Mouse (Mus musculus) adrenal gland, adult 10 weeks (tissue): ENCODE data around the gene Urm1. TPM values are rescaled to one million over a fixed set of nuclear protein-coding genes. Genes with fewer than 3 reads are reported as not detected.

Experiments
- polyA plus RNA-seq: library from polyadenylated mRNA; stranded (reverse); fragments of 350-450 nt; fragmentation: Illumina TruSeq; extraction: RNeasy Lipid Tissue Mini Kit (QIAGEN cat#74804); gene quantifications from one replicate; pipeline ENCODE4 v1.2.3, GENCODE M21; 2014; ENCODE audit warnings: low read depth, low replicate concordance

The Urm1 gene
- polyA plus RNA-seq, result 7.3 TPM

DNA sequence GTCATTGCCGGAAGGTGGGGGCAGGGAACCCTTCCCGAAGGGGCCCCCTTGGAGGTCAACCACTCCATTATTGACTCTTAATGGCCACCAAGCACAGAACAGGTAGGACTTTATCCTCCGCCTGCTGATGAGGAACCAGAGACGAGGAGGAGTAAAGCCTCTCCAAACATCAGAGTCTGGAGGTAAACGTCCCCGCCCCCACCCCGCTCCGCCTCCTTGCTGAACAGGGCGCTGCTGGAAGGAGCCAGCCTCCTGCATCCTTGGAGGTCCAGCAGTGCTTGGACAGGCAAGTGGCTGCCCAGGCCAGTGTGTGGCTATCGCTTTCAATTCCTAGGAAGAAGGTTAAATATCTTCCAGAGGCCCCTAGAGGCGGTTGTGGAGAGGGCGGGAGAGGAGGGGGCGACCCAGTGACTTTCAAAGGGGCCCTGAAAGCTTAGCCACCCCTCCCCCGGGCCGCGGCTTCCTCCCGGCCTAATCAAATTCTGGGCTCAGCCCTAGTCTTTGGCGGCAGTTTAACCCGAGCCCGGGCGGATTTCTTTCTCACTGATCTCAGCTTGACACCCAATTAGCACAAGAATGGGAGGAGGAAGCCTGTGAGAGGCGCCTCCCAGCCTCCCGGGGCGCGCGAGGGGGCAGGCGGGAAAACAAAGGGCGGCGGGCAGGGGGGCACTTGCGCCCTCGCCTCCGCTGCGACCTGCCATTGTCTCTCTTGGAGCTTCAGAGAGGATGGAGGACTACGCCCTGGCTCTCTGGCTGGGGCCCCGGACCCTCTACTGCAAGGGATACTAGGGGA is at the start of gene Urm1:
TSS of gene Urm1 (plus strand) at position 51 of the 793 bp plus-strand sequence.

DNA sequence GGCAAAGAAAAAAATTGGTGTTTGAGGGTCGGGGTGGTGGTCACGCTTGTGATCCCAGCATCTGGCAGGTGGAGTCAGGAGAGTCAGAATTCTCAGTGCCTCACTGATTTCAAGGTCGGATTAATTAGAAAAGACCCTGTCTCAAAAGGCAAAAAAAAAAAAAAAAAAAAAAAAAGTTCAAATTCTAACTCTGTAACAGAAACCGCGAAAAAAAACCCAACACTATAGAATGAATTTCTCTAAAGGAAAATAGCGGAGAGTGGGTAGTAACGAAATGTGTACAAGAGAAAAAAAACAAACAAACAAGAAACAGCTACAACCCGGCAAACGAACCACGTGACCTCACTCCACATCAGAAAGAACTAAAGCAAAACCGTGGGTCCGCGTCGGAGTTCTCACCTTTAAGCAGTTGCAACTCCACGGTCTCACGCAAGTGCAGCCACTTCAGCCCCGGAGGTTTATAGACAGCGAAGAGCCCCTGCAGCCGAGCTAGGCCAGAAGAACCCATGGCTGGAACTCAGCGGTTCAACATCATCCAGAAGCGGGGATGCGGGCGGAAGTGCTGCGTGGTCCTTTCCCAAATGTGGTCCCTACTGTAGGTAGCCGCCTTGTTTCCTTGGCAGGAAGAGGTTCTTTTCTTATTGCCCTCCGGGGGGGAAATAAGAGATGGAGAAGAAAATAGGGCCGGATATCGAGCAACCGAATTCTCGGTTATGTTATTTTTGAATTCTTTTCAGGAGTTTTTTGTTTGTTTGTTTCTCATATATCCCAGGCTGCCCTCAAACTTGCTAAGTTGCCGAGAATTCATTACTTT is 32.6 kb upstream of the Urm1 start, which contains the start of gene Coq4:
TSS of gene Coq4 (plus strand) at position 390 of the 814 bp plus-strand sequence.

DNA sequence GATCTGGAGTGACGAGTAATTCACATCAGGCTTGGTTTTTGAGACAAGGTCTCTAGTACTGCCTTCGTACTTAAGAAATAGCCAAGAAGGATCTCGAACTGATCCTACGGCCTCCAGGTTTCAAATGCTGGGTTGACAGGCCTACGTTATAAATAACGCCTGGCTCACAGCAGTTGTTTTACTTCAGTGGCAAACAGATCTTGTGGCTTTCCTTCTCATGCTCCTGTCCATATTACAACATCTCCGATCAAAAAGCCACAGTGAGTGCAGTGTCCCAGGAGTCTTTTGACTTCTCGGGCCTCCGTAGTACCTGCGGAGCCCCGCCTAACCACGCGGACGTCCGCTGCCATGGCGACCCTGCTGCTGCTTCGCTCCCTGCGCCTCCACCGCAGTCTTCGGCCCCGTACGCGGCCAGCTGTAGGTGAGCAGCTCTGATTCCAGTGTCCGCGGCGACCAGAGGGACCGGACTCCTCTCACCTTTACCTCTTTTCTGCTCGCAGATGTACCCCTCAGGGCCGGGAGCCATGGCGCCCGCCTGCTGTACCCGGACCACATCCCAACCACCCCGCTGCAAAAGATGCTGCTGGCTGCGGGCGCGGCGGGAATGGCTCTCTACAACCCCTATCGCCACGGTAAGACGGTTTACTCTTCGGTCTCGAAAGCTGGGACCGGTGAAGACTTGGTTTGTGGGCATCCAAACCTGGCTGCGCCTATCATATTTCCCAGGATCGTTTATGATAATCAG is 31.8 kb upstream of the Urm1 start, which contains the start of gene Trub2:
TSS of gene Trub2 (minus strand) at position 566 of the 745 bp plus-strand sequence.

DNA sequence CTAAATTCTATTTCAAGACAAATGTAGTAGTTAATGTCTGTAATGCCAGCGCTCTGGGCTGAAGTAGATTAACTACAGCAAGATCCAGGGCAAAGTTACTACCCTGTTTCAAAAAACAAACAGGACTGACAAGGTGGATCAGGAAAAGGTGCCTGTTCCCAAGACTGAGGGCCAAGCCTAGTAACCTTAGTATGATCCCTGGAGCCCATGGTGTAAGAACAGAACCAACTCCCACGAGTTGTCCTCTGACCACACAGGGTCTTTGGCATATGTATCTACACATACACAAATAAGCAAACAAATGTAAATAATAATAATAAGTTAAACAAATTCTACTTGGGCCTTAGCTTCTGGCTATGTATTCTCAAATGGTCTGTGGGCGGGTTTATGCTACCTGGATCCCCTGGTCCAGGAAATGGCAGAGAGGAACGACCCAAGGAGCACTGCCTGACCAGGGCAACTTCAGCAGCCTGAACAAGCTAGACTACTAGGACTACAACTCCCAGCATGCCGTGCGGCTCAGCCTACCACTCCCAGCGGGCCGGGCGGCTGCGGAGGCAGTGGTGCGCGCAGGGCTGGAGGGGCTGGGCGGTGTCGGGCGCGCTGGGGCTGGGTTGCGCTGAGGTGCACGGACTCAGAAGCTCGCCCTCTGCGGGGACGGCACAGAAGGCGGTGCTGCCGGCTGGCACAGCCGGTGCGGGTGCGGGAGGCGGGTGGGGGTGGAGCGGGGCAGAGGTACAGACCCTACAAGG is 17.6 kb upstream of the Urm1 start, which contains the start of gene Slc27a4:
TSS of gene Slc27a4 (plus strand) at position 560 of the 752 bp plus-strand sequence.

DNA sequence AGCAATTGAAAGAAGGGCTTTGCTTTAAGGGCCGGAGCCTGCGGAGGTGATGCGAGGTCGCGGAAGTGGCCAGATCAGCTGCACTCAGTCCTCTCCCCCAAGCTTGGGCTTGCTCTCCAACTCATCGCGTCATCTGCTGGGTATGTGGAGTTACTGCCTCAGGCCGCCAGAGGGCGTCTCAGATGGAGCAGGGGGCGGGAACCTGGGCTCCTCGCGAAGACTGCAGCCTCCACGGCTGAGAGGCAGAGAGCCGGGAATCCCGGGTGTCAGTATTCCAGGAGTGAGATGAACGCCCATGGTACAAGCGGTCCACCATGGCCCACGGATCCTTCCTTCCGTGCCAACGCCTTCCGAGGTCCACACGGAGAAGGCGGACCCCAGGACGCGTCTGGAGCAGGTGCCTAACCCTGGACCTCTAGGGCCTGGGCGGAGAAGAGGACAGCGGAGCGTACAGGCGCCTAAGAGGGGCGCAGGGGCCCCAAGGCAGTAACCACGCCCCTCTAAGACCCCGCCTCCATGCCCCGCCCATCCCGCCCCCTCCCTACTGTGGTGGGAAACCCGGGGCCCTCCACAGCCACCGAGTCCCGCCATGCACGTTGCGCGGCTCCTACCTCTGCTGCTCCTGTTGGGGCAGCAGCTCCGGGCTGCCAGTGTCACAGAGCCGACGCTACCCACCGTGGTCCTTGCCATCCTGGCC is 49.2 kb downstream of the Urm1 start, which contains the start of gene Cercam:
TSS of gene Cercam (plus strand) at position 216 of the 697 bp plus-strand sequence.

DNA sequence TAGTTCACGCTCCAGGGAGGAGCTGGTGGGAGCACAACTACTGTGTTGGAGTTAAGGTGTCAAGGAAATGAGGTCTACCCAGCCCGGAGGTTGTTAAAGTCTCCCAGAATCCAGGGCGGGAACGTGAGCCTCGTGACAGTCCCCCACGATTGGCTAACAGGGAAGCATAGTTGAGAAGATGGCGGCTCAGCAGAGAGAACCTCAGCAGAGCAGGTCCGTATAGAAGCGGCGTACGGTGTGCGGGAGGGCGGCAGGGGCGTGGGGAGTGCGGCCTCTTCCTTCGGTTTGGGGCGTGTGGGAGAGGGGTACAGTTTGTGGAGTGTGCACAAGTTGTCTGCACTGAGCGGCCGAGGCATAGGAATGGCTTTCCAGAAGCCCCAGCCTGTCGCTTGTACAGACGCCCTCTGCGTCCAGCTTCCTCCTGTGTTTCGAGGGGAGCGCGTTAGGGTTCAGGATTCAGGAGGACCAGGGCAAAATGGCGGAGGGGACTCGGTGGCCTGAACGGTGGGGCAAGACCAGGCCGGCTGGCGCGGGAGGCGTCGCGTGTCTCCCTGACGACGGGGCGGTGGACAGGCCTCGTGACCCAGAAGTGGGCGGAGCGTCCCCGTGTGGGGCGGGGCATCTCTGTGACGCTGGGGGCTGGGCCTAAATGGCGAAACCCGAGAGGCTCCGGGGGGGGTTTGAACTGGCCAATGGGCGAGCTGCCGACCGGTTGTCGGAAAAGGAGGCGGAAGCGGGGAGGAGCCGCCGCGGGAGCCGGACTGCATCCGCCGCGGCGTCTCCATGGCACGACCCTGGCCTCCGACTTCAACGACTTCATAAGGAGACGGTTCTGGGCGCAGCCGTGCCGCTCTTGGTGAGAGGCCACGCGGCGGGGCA is 69.4 kb downstream of the Urm1 start, which contains the start of gene Odf2:
TSS of gene Odf2 (plus strand) at position 156 of the 879 bp plus-strand sequence.

Other genes starting within 250 kb of the Urm1 start
- gene Rapgef1, start 200.4 kb upstream of the Urm1 start, polyA plus RNA-seq, result 6.1 TPM
- not detected for gene Gm13420, start 68.4 kb upstream of the Urm1 start, polyA plus RNA-seq
- not detected for gene Gm13547, start 60.8 kb upstream of the Urm1 start, polyA plus RNA-seq
- 3.2 TPM for gene Coq4, start 32.6 kb upstream of the Urm1 start, polyA plus RNA-seq
- 7.4 TPM for gene Trub2, start 31.6 kb upstream of the Urm1 start, polyA plus RNA-seq
- 1.9 TPM for gene Slc27a4, start 17.4 kb upstream of the Urm1 start, polyA plus RNA-seq
- gene Cercam, start 49.1 kb downstream of the Urm1 start, polyA plus RNA-seq, result 1.7 TPM
- 7.6 TPM for gene Odf2, start 69.1 kb downstream of the Urm1 start, polyA plus RNA-seq
- 12.3 TPM for gene Gle1, start 115.4 kb downstream of the Urm1 start, polyA plus RNA-seq
- gene Sptan1, start 145.5 kb downstream of the Urm1 start, polyA plus RNA-seq, result 42.3 TPM
- 0.41 TPM for gene Wdr34, start 228.8 kb downstream of the Urm1 start, polyA plus RNA-seq
- 563 TPM for gene Set, start 237.3 kb downstream of the Urm1 start, polyA plus RNA-seq